Mouse (Mus musculus): ENCODE measurements at regions not wholly inside any gene's neighbourhood (a gene's known extent, or its start where the extent isn't known, plus 50 kb on each side); places are given as distances from the start of the nearest gene placed in this dataset.

GRCm38 (mm10) chr11:45235476-45236412 is 616.1 kb upstream of the Clint1 start:
- no peak overlapping the region for H3K27ac ChIP-seq
- no peak overlapping the region for H3K4me3 ChIP-seq
- DNase-seq (ENCODE audit: extremely low spot score, low spot score) = no peak
- no peaks in the 10 kb centered on the region for H3K36me3 ChIP-seq (replicated peaks)
- no peaks in the 10 kb centered on the region for H3K9me3 ChIP-seq
- H3K27me3 ChIP-seq (ENCODE audit: poor library complexity, severe bottlenecking) = no peaks in the 10 kb centered on the region
- WGBS = 93% methylated on average over 6 of the region's 6 CpGs
- peaks cover 20% of the 10 kb centered on the region for H3K4me1 ChIP-seq

DNA sequence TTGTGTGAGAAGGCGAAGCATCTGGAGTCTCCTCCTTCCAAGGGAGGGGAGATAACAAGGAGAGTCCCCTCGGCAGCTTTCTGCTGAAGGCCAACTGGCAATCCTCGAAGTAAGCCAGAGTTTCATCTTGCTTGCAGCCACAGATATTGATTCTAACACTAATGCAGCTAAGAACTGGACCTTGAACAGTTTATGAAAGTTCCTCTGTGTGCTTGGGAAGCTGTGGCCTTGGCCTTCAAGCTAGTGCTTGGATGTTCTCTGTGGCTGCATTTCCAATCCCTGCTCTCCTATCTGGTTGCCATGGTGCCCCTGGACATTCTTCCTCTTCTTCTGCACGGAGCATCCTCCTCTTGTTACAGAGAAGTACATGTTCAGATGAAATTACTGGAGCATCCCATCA is 614.8 kb upstream of the Clint1 start:
- WGBS = 72% methylated on average over 4 of the region's 4 CpGs
- H3K27me3 ChIP-seq (ENCODE audit: poor library complexity, severe bottlenecking) = no peaks in the 10 kb centered on the region
- H3K9me3 ChIP-seq = no peaks in the 10 kb centered on the region
- peaks cover 23% of the 10 kb centered on the region for H3K4me1 ChIP-seq
- no peak overlapping the region for H3K27ac ChIP-seq
- DNase-seq (ENCODE audit: extremely low spot score, low spot score) = no peak
- H3K36me3 ChIP-seq (replicated peaks) = no peaks in the 10 kb centered on the region
- no peak overlapping the region for H3K4me3 ChIP-seq

- 80% methylated on average over 5 of the region's 5 CpGs for WGBS
- Histone ChIP-seq H3K4me1 (peaks cover 23% of the 10 kb centered on the region), H3K27me3 (ENCODE audit: poor library complexity, severe bottlenecking) (no peaks in the 10 kb centered on the region), H3K27ac (no peak overlapping the region), H3K4me3 (no peak overlapping the region), H3K36me3 (replicated peaks) (no peaks in the 10 kb centered on the region), H3K9me3 (no peaks in the 10 kb centered on the region)
- no peak for DNase-seq (ENCODE audit: extremely low spot score, low spot score)
These were observed 612.8 kb upstream of the Clint1 start for GRCm38 (mm10) chr11:45239044-45239443.

DNA sequence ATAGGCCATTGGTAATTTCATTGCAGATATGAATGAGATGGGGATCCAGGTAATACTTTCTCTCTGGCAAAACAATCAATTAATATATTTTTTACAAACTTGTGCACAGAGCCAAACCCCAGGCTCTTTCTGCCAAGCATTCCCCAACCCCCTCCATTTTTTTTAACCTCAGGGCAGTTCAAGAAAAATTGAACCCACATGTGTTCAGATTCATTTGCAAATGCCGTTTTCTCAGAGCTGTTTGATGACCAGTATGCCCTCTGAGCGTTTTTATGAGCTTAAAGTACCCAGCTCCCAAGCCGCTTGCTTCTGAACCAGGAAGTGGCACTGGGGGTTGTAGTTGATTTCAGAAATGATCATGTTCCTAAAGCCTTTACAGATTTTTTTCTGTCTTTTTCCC is 611.4 kb upstream of the Clint1 start:
- H3K4me1 ChIP-seq = peaks cover 23% of the 10 kb centered on the region
- no peaks in the 10 kb centered on the region for H3K36me3 ChIP-seq (replicated peaks)
- no peak overlapping the region for H3K4me3 ChIP-seq
- no peaks in the 10 kb centered on the region for H3K9me3 ChIP-seq
- no peak overlapping the region for H3K27ac ChIP-seq
- no peak for DNase-seq (ENCODE audit: extremely low spot score, low spot score)
- H3K27me3 ChIP-seq (ENCODE audit: poor library complexity, severe bottlenecking) = no peaks in the 10 kb centered on the region
- WGBS = 65% methylated on average over 3 of the region's 3 CpGs

DNA sequence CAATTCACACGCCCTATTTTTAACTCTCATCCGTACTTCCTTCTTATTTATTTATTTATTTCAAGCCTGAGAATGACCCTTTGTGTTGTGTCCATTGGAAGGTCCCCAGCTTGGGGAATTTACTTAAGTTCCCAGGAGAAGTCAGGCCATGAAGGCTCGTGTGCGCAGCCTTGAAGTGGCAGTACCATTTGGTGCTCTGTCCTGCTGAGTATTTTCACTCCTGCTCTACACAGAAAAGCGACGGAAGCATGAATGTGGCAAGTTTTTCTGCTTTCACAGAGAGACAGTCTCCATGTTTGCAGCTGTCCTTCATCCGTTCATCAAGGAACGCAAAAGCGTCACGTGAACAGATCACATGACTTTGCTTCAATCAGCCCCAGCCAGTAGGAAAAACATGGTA is 610.2 kb upstream of the Clint1 start:
- peaks cover 23% of the 10 kb centered on the region for H3K4me1 ChIP-seq
- H3K27ac ChIP-seq = no peak overlapping the region
- H3K27me3 ChIP-seq (ENCODE audit: poor library complexity, severe bottlenecking) = no peaks in the 10 kb centered on the region
- H3K36me3 ChIP-seq (replicated peaks) = no peaks in the 10 kb centered on the region
- WGBS = 79% methylated on average over 10 of the region's 10 CpGs
- no peak overlapping the region for H3K4me3 ChIP-seq
- DNase-seq (ENCODE audit: extremely low spot score, low spot score) = no peak
- no peaks in the 10 kb centered on the region for H3K9me3 ChIP-seq

DNA sequence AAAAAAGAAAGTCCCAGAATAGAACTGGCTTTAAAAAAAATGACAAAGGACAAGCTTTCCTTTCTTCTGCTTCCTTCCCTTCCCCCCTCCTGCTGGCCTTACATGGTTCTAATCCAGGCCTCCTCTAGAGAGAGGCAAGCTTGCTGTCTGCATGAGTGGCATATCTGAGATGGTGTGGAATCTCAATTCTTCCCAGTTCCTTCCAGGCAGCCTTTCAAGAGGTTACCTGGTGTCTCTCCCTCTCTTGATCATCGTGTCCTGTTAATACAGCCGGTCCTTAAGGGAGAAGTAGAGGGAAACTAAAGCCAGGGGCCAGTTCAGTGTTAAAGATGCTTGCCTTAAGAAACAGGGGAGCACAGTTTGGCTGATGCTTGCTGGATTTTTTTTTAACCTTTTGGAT is 607.1 kb upstream of the Clint1 start:
- no peaks in the 10 kb centered on the region for H3K27me3 ChIP-seq (ENCODE audit: poor library complexity, severe bottlenecking)
- 86% methylated on average over 2 of the region's 2 CpGs for WGBS
- no peaks in the 10 kb centered on the region for H3K9me3 ChIP-seq
- DNase-seq (ENCODE audit: extremely low spot score, low spot score) = no peak
- no peaks in the 10 kb centered on the region for H3K36me3 ChIP-seq (replicated peaks)
- no peak overlapping the region for H3K27ac ChIP-seq
- H3K4me1 ChIP-seq = peaks cover 12% of the 10 kb centered on the region
- H3K4me3 ChIP-seq = no peak overlapping the region

GRCm38 (mm10) chr11:45256019-45256418 is 595.8 kb upstream of the Clint1 start:
- Histone ChIP-seq H3K36me3 (replicated peaks) (no peaks in the 10 kb centered on the region), H3K4me3 (no peak overlapping the region)

GRCm38 (mm10) chr11:45262198-45262597 is 589.7 kb upstream of the Clint1 start:
- H3K4me3 ChIP-seq = no peak overlapping the region
- no peaks in the 10 kb centered on the region for H3K36me3 ChIP-seq (replicated peaks)
- H3K27me3 ChIP-seq (ENCODE audit: poor library complexity, severe bottlenecking) = no peaks in the 10 kb centered on the region
- 92% methylated on average over 7 of the region's 7 CpGs for WGBS
- H3K4me1 ChIP-seq = peaks cover 3% of the 10 kb centered on the region; the same call in 1 of the 2 replicates
- no peak for DNase-seq (ENCODE audit: extremely low spot score, low spot score)
- no peaks in the 10 kb centered on the region for H3K9me3 ChIP-seq
- no peak overlapping the region for H3K27ac ChIP-seq

More at GRCm38 (mm10) chr11:45256019-45256418, 595.8 kb upstream of the Clint1 start:
- no peak for DNase-seq (ENCODE audit: extremely low spot score, low spot score)
- H3K4me1 ChIP-seq = peaks cover 13% of the 10 kb centered on the region
- no peaks in the 10 kb centered on the region for H3K27me3 ChIP-seq (ENCODE audit: poor library complexity, severe bottlenecking)
- H3K9me3 ChIP-seq = peaks cover 7% of the 10 kb centered on the region; the same call in 1 of the 2 replicates
- H3K27ac ChIP-seq = peak overlapping the region; percentile 35; the same call in 1 of the 2 replicates

GRCm38 (mm10) chr11:45264001-45264400 is 587.9 kb upstream of the Clint1 start:
- no peak for DNase-seq (ENCODE audit: extremely low spot score, low spot score)
- Histone ChIP-seq H3K4me1 (peaks cover 3% of the 10 kb centered on the region; the same call in 1 of the 2 replicates), H3K36me3 (replicated peaks) (no peaks in the 10 kb centered on the region), H3K4me3 (no peak overlapping the region), H3K27ac (no peak overlapping the region), H3K9me3 (no peaks in the 10 kb centered on the region), H3K27me3 (ENCODE audit: poor library complexity, severe bottlenecking) (no peaks in the 10 kb centered on the region)
- 69% methylated on average over 3 of the region's 3 CpGs for WGBS

- Histone ChIP-seq H3K9me3 (no peaks in the 10 kb centered on the region), H3K4me1 (peaks cover 3% of the 10 kb centered on the region; the same call in 1 of the 2 replicates), H3K36me3 (replicated peaks) (no peaks in the 10 kb centered on the region), H3K27me3 (ENCODE audit: poor library complexity, severe bottlenecking) (no peaks in the 10 kb centered on the region), H3K27ac (no peak overlapping the region), H3K4me3 (no peak overlapping the region)
- no peak for DNase-seq (ENCODE audit: extremely low spot score, low spot score)
- 90% methylated on average over 17 of the region's 17 CpGs for WGBS
These were observed 586.5 kb upstream of the Clint1 start for GRCm38 (mm10) chr11:45265171-45265988.

DNA sequence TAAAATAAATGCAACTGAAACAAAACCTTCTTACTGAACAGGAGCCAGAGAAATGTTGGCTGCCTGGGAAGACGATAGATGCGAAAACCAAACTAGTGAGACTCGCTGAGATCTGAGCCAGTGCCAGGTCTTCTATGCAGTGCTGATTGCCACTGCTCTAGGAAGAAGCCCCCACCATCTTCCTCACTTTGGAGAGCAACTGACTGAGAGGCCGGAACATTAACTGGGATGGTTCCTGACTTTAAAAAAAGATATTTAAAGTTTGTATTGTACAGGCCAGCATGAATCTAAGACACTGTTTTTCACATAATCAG is 585.9 kb upstream of the Clint1 start:
- Histone ChIP-seq H3K27ac (no peak overlapping the region), H3K27me3 (ENCODE audit: poor library complexity, severe bottlenecking) (no peaks in the 10 kb centered on the region), H3K9me3 (no peaks in the 10 kb centered on the region), H3K4me3 (no peak overlapping the region), H3K36me3 (replicated peaks) (no peaks in the 10 kb centered on the region), H3K4me1 (peaks cover 3% of the 10 kb centered on the region; the same call in 1 of the 2 replicates)
- WGBS = 90% methylated on average over 4 of the region's 4 CpGs
- DNase-seq (ENCODE audit: extremely low spot score, low spot score) = no peak

- WGBS = 93% methylated on average over 5 of the region's 5 CpGs
These were observed 582.6 kb upstream of the Clint1 start for GRCm38 (mm10) chr11:45269215-45269614.

GRCm38 (mm10) chr11:45271206-45271605 is 580.6 kb upstream of the Clint1 start:
- H3K36me3 ChIP-seq (replicated peaks) = no peaks in the 10 kb centered on the region
- 70% methylated on average over 3 of the region's 3 CpGs for WGBS
- no peaks in the 10 kb centered on the region for H3K27me3 ChIP-seq (ENCODE audit: poor library complexity, severe bottlenecking)
- H3K27ac ChIP-seq = no peak overlapping the region
- no peaks in the 10 kb centered on the region for H3K9me3 ChIP-seq
- DNase-seq (ENCODE audit: extremely low spot score, low spot score) = no peak
- H3K4me1 ChIP-seq = no peaks in the 10 kb centered on the region
- no peak overlapping the region for H3K4me3 ChIP-seq

More at GRCm38 (mm10) chr11:45269215-45269614, 582.6 kb upstream of the Clint1 start:
- Histone ChIP-seq H3K4me3 (no peak overlapping the region), H3K27ac (no peak overlapping the region), H3K4me1 (no peaks in the 10 kb centered on the region), H3K36me3 (replicated peaks) (no peaks in the 10 kb centered on the region), H3K27me3 (ENCODE audit: poor library complexity, severe bottlenecking) (no peaks in the 10 kb centered on the region), H3K9me3 (no peaks in the 10 kb centered on the region)
- no peak for DNase-seq (ENCODE audit: extremely low spot score, low spot score)

All from forebrain, embryonic 10.5 days (tissue).